Mouse (Mus musculus) duodenum, adult 2 months (tissue): ENCODE data around the gene Epha1. TPM values are rescaled to one million over a fixed set of nuclear protein-coding genes. Genes with fewer than 3 reads are reported as not detected.

Experiments
- polyA plus RNA-seq: library from polyadenylated mRNA; depleted of rRNA; stranded (reverse); fragments of >200 nt; gene quantifications from 2 replicates; pipeline ENCODE4 v1.2.3, GENCODE M21; 2012; ENCODE audit warnings: low replicate concordance; rRNA removed

Gene Epha1
- 30.8 and 60.3 TPM in 2 replicates for polyA plus RNA-seq

GRCm38 (mm10) chr6:42372816-42373547 is at the start of gene Epha1:
TSS of gene Epha1 (minus strand) at chr6:42373268.

GRCm38 (mm10) chr6:42405134-42405533 is 32.1 kb upstream of the Epha1 start, which contains the start of gene Tas2r135:
TSS of gene Tas2r135 (plus strand) at chr6:42405434.

GRCm38 (mm10) chr6:42399938-42400337 is 26.9 kb upstream of the Epha1 start, which contains the start of gene Tas2r143:
TSS of gene Tas2r143 (plus strand) at chr6:42400238.

DNA sequence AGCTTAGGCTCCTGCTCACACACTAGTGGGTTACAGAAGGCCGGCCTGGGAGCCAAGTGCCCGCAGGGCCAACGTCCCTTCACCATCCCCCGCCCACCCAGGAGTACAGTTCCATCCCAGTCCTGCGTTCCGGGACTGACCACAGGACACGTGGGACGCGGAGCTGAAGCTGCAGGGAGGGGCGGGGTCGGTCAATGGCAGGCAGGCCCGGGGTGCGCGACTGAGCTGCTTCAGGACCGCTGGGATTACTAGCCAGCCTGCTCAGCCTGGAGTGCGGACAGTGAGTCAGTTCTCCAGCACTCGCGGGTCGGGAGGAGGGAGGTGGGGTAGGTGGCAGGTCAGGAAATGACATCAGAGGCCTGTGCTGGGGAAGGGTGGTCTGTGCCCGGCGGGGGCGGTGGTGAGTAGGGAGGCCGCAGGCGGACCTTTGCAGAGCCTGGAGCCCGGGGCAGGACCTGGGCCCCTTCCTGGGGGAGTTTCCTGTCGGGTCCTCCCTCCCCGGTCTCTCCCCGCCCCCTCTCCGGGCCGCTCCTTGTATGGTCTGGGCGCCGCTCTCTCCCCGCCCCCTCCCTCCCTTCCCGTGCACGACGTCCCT is 23.5 kb downstream of the Epha1 start, which contains the start of gene Zyx:
TSS of gene Zyx (plus strand) at position 205 of the 595 bp plus-strand sequence.

DNA sequence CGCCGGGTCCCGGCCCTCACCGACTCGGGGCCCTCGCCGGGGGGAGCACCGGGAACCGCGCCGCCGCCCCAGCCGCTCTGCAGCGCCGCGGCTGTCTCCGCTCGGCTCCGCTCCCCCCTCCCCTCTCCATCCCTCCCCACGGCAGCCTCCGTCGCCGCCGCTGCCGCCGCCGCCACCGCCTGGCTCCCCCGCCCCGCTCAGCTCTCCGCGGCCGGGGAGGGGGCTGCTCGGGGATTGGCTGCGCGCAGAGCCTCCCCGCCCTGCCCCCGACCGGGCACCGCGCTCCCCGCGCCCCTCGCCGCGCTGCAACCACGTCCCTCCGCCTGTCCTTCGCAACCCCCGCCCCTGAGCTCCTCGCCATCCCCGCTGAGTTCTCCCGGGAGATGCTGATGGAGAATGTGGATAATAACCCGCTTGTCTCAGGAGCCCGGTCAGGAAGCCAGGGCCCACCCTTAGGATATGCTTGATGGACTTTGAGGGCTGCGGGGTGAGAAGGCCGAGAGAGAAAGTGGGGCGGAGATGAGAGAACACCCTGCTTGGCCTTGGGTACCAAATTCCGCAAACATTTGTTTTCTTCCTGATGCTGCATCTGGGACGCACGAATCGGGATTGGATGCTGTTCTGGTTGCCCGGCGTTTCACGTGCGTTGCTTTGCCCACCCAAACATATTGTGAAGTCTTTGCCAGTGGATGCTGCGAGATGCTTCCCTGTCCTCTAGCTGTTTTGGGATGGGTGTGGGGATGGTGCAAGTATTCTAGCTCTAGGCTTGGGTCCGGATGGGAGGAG is 48.4 kb downstream of the Epha1 start, which contains the start of gene Fam131b:
TSS of gene Fam131b (minus strand) at position 162 of the 786 bp plus-strand sequence.

Other genes starting within 250 kb of the Epha1 start
- gene Tas2r139, start 232.3 kb downstream of the Epha1 start, polyA plus RNA-seq, result not detected in 2 replicates
- gene Tas2r144, start 157.9 kb downstream of the Epha1 start, polyA plus RNA-seq, result not detected in 2 replicates
- 35.3 and 42.7 TPM in 2 replicates for gene Gstk1, start 127.3 kb downstream of the Epha1 start, polyA plus RNA-seq
- gene Tmem139, start 111.3 kb downstream of the Epha1 start, polyA plus RNA-seq, result 28.7 and 43.7 TPM in 2 replicates
- gene Casp2, start 108.3 kb downstream of the Epha1 start, polyA plus RNA-seq, result 9.4 and 17.3 TPM in 2 replicates
- 0.15 and 0.54 TPM in 2 replicates for gene Clcn1, start 86.6 kb downstream of the Epha1 start, polyA plus RNA-seq
- gene Fam131b, start 48.6 kb downstream of the Epha1 start, polyA plus RNA-seq, result 0.08 and 0.09 TPM in 2 replicates
- gene Zyx, start 23.6 kb downstream of the Epha1 start, polyA plus RNA-seq, result 165 and 301 TPM in 2 replicates
- gene Tas2r143, start 27.0 kb upstream of the Epha1 start, polyA plus RNA-seq, result not detected in 2 replicates
- gene Tas2r135, start 32.2 kb upstream of the Epha1 start, polyA plus RNA-seq, result not detected in 2 replicates
- gene Tas2r126, start 61.3 kb upstream of the Epha1 start, polyA plus RNA-seq, result not detected in 2 replicates
- gene Olfr458, start 91.9 kb upstream of the Epha1 start, polyA plus RNA-seq, result not detected in 2 replicates
- gene Olfr457, start 103.1 kb upstream of the Epha1 start, polyA plus RNA-seq, result not detected in 2 replicates
- gene Olfr456, start 113.9 kb upstream of the Epha1 start, polyA plus RNA-seq, result not detected in 2 replicates
- gene Olfr455, start 174.3 kb upstream of the Epha1 start, polyA plus RNA-seq, result not detected in 2 replicates
- not detected in 2 replicates for gene Tcaf3, start 224.4 kb upstream of the Epha1 start, polyA plus RNA-seq